Mouse (Mus musculus): ENCODE data around the gene Atad2b.
A peak's percentile ranks its signal among the peaks of the same experiment; 100 is the strongest.
"Not testable (repeated sequence)": the region's sequence is repeated elsewhere in the genome, so short reads cannot be mapped to it uniquely, and the experiment has no call there.

Atad2b gene

GRCm38 (mm10) chr12:4916994-4917804 is at the start of gene Atad2b:
Atad2b (plus strand) TSS chr12:4917353.
- DNase-seq (ENCODE audit: low read depth), result peak; percentile 94

GRCm38 (mm10) chr12:4868924-4869323 is 48.2 kb upstream of the Atad2b start:
- DNase-seq (ENCODE audit: low read depth), result no peak

GRCm38 (mm10) chr12:4871260-4871659 is 45.9 kb upstream of the Atad2b start:
- DNase-seq (ENCODE audit: low read depth), result no peak

- DNase-seq (ENCODE audit: low read depth), result no peak
Observed at GRCm38 (mm10) chr12:4872273-4872672, 44.9 kb upstream of the Atad2b start.

GRCm38 (mm10) chr12:4872983-4873477 is 44.1 kb upstream of the Atad2b start:
- DNase-seq (ENCODE audit: low read depth), result peak; percentile 88

GRCm38 (mm10) chr12:4873531-4873930 is 43.6 kb upstream of the Atad2b start:
- DNase-seq (ENCODE audit: low read depth), result no peak

- DNase-seq (ENCODE audit: low read depth), result peak; percentile 85
Observed at GRCm38 (mm10) chr12:4874161-4874927, 42.8 kb upstream of the Atad2b start, which contains the start of gene Mfsd2b. Mfsd2b (minus strand) TSS chr12:4874359.

GRCm38 (mm10) chr12:4875623-4876022 is 41.5 kb upstream of the Atad2b start:
- DNase-seq (ENCODE audit: low read depth), result no peak

GRCm38 (mm10) chr12:4878296-4878783 is 38.8 kb upstream of the Atad2b start:
- no peak for DNase-seq (ENCODE audit: low read depth)

GRCm38 (mm10) chr12:4879048-4879447 is 38.1 kb upstream of the Atad2b start:
- peak; percentile 38 for DNase-seq (ENCODE audit: low read depth)

GRCm38 (mm10) chr12:4882086-4882485 is 35.1 kb upstream of the Atad2b start:
- no peak for DNase-seq (ENCODE audit: low read depth)

GRCm38 (mm10) chr12:4885062-4885461 is 32.1 kb upstream of the Atad2b start:
- DNase-seq (ENCODE audit: low read depth), result no peak

- not testable (repeated sequence) for DNase-seq (ENCODE audit: low read depth)
Observed at GRCm38 (mm10) chr12:4886581-4886980, 30.6 kb upstream of the Atad2b start.

GRCm38 (mm10) chr12:4888739-4889138 is 28.4 kb upstream of the Atad2b start:
- DNase-seq (ENCODE audit: low read depth), result no peak

- DNase-seq (ENCODE audit: low read depth), result no peak
Observed at GRCm38 (mm10) chr12:4889251-4889650, 27.9 kb upstream of the Atad2b start.

- DNase-seq (ENCODE audit: low read depth), result no peak
Observed at GRCm38 (mm10) chr12:4889891-4890290, 27.3 kb upstream of the Atad2b start.

- no peak for DNase-seq (ENCODE audit: low read depth)
Observed at GRCm38 (mm10) chr12:4898024-4898423, 19.1 kb upstream of the Atad2b start.

GRCm38 (mm10) chr12:4905946-4906345 is 11.2 kb upstream of the Atad2b start:
- peak; percentile 52 for DNase-seq (ENCODE audit: low read depth)

GRCm38 (mm10) chr12:4906476-4906875 is 10.7 kb upstream of the Atad2b start:
- no peak for DNase-seq (ENCODE audit: low read depth)

GRCm38 (mm10) chr12:4906951-4907906 is 9.9 kb upstream of the Atad2b start, which contains the start of gene Ubxn2a:
Ubxn2a (minus strand) TSS chr12:4907705.
- DNase-seq (ENCODE audit: low read depth), result peak; percentile 88

- DNase-seq (ENCODE audit: low read depth), result no peak
Observed at GRCm38 (mm10) chr12:4908391-4908790, 8.8 kb upstream of the Atad2b start.

Measured in 416B (cell line).